Mouse (Mus musculus) ES-E14 (cell line): ENCODE data around the gene Ano6.

Source experiments
- CHD2 ChIP-seq: IDR thresholded peaks from 2 replicates; pipeline ENCODE4 v1.6.1; 2014; ENCODE audit warnings: mild to moderate bottlenecking, low read depth, low read length, inconsistent platforms
- HCFC1 ChIP-seq: IDR thresholded peaks from 2 replicates; pipeline ENCODE4 v1.6.1; 2012; ENCODE audit warnings: low read length, inconsistent platforms, borderline replicate concordance; ENCODE audit not compliant: insufficient read depth
- MAFK ChIP-seq: IDR thresholded peaks from 2 replicates; pipeline ENCODE4 v1.6.1; 2014; ENCODE audit warnings: mild to moderate bottlenecking, low read depth, low read length, inconsistent platforms; ENCODE audit not compliant: insufficient read depth
- ZC3H11A ChIP-seq: IDR thresholded peaks from 2 replicates; pipeline ENCODE4 v1.6.1; 2012; ENCODE audit warnings: low read depth, mild to moderate bottlenecking, inconsistent platforms, low read length, borderline replicate concordance
- ZNF384 ChIP-seq: IDR thresholded peaks from 2 replicates; pipeline ENCODE4 v1.6.1; 2012; ENCODE audit warnings: low read depth, low read length, inconsistent platforms

- TF ChIP-seq HCFC1 (no peak), CHD2 (no peak), ZNF384 (no peak), ZC3H11A (no peak), MAFK (no peak)
These were observed 99.7 kb downstream of the Ano6 start for GRCm38 (mm10) chr15:95890368-95890767.
